Mouse (Mus musculus) G1E (cell line): ENCODE results near the gene Larp4b. TPM values are rescaled to one million over a fixed set of nuclear protein-coding genes. Genes with fewer than 3 reads are reported as not detected.

Experiments
- ATAC-seq: 2 replicates; pipeline ENCODE4 v1.8.0; 2016; ENCODE audit warnings: mild to moderate bottlenecking; ENCODE audit not compliant: insufficient number of reproducible peaks, poor library complexity, low FRiP score, severe bottlenecking; ENCODE audit errors: extremely low read depth
- DNase-seq: peaks from one replicate; pipeline ENCODE4 v3.0.0; 2012; ENCODE audit warnings: low spot score
- H3K27me3 ChIP-seq: 2 replicates; pipeline ENCODE4 v1.6.1; 2012; ENCODE audit warnings: mild to moderate bottlenecking, low read length, inconsistent platforms; ENCODE audit not compliant: insufficient read depth
- H3K36me3 ChIP-seq: replicated peaks from 2 replicates; pipeline ENCODE3; 2012; ENCODE audit warnings: mild to moderate bottlenecking, inconsistent platforms
- H3K4me1 ChIP-seq: 2 replicates; pipeline ENCODE4 v1.6.1; 2012; ENCODE audit warnings: low read depth, low read length, inconsistent platforms, mixed read lengths; ENCODE audit not compliant: insufficient read depth
- H3K4me3 ChIP-seq: 2 replicates; pipeline ENCODE4 v1.5.1; 2012; ENCODE audit warnings: low read depth, mild to moderate bottlenecking, inconsistent platforms, low read length, moderate library complexity, mixed read lengths
- H3K9me3 ChIP-seq: replicated peaks from 2 replicates; pipeline ENCODE4 v1.6.1; 2012; ENCODE audit warnings: inconsistent platforms
- CTCF ChIP-seq: IDR thresholded peaks from 2 replicates; pipeline ENCODE4 v1.5.1; 2012; ENCODE audit warnings: low read depth, low read length, inconsistent platforms, mixed read lengths
- GATA1 ChIP-seq: IDR thresholded peaks from 2 replicates; pipeline ENCODE4 v1.6.1; 2012; ENCODE audit warnings: borderline replicate concordance, low read length, inconsistent platforms, mixed read lengths
- GATA2 ChIP-seq: IDR thresholded peaks from 2 replicates; pipeline ENCODE4 v1.6.1; 2012; ENCODE audit warnings: low read depth, low read length, inconsistent platforms, borderline replicate concordance
- POLR2AphosphoS5 ChIP-seq: IDR thresholded peaks from 2 replicates; pipeline ENCODE4 v1.6.1; 2012; ENCODE audit warnings: low read depth, low read length, inconsistent platforms; ENCODE audit not compliant: insufficient replicate concordance
- TAL1 ChIP-seq: conservative IDR thresholded peaks from 2 replicates; pipeline ENCODE4 v1.6.1; 2012; ENCODE audit warnings: low read depth, low read length, inconsistent platforms, mixed read lengths
- polyA plus RNA-seq: library from polyadenylated mRNA; stranded (reverse); fragments of >175 nt; gene quantifications from 2 replicates; pipeline ENCODE4 v1.2.3, GENCODE M21; 2012
- total RNA-seq, 2 experiments: library from RNA; stranded (forward) in 1 of 2; stranded (reverse) in 1 of 2; fragments of 200-1000 nt in 1 of 2; fragments of >200 nt in 1 of 2; fragmentation: Nextera tagmentation in 1 of 2; gene quantifications; 2 replicates each; pipeline ENCODE4 v1.2.3; 2014 to 2017

Larp4b gene
- total and polyA plus RNA-seq, 3 experiments, result 66.3 to 233 (median 208) TPM

DNA sequence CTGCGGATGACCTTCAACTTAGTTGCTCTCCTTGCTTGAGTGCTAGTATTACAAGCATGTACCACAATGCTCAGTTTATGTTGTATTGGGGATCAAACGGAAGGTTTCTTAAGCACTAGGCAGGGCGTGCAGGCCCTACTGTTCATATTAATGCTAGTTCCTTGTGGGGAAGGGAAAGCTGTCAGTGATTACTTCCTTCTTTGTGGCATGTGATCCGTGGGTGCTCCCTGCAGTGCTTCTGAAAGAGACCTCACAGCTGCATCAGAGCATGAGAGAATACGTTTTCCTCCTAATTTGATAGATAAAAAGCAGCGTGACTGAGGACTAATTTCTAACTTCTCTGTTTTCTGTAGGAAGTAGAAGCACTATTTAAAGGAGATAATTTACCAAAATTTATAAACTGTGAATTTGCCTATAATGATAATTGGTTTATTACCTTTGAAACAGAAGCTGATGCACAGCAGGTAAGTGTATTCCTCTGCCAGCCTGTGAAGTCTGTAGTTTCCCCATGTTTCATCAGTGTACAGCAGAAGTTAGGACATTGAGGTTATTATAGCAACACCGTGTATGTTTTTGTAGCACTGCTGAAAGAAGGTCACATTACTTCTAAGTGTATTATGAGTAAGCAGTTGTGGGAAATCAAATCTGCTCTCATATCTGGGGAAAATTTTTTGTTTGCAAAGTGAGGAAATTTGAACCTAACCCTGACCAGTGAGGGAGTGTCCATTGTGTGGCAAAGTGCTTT is 56.0 kb downstream of the Larp4b start:
- Histone ChIP-seq H3K27me3 (no peaks in the 10 kb centered on the region), H3K4me3 (no peak overlapping the region), H3K36me3 (peaks cover 93% of the 10 kb centered on the region), H3K9me3 (no peaks in the 10 kb centered on the region), H3K4me1 (peaks cover 45% of the 10 kb centered on the region)
- peak; percentile 49 for ATAC-seq
- no peak for TF ChIP-seq POLR2AphosphoS5
- no peak for TF ChIP-seq CTCF
- no peak for TF ChIP-seq TAL1
- no peak for TF ChIP-seq GATA2
- TF ChIP-seq GATA1, result no peak
- DNase-seq, result no peak

DNA sequence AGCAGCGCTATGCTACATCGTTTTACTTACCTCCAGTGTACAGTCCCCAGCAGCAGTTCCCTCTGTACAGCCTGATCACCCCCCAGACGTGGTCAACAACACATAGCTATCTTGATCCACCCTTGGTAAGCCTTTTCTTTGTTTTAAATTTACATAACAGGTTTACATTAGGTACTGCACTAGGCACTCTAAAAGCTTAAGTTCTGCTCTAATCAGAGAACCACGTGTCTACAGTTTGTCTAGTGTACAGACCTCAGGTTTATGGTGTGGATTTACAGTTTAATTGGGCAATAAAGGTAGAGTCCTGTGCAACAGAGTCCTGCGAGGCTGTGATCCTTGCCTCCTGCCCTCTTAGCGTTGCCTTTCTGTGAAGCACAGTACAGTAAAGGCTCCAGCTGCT is 57.4 kb downstream of the Larp4b start:
- Histone ChIP-seq H3K4me1 (peaks cover 50% of the 10 kb centered on the region), H3K36me3 (peaks cover 93% of the 10 kb centered on the region), H3K9me3 (no peaks in the 10 kb centered on the region), H3K4me3 (no peak overlapping the region), H3K27me3 (no peaks in the 10 kb centered on the region)
- TF ChIP-seq CTCF, result no peak
- TF ChIP-seq POLR2AphosphoS5, result no peak
- TF ChIP-seq TAL1, result no peak
- TF ChIP-seq GATA2, result no peak
- TF ChIP-seq GATA1, result no peak
- ATAC-seq (no peak), DNase-seq (no peak)

DNA sequence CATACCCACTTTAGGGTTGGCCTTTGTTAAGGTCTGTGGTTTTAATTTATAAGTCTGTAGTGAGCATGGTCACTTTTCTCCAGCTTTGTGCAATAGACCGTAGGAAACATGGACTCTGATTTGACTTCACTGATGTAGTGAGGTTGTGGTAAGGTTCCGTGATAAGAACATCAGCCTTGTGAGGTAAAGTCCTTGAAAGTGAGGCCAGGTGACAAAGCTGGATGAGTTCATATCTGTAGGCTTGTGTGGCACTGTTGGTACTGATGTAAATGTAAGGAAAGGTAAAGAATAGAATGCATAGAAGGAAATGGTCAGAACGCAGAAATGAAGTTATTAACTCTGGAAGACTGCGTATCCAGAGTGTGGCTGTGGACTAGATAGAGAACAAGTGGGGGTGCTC is 57.9 kb downstream of the Larp4b start:
- Histone ChIP-seq H3K9me3 (no peaks in the 10 kb centered on the region), H3K36me3 (peaks cover 93% of the 10 kb centered on the region), H3K27me3 (no peaks in the 10 kb centered on the region), H3K4me3 (no peak overlapping the region), H3K4me1 (peaks cover 50% of the 10 kb centered on the region)
- ATAC-seq (no peak), DNase-seq (no peak)
- TF ChIP-seq GATA1 (no peak), TAL1 (no peak), GATA2 (no peak), CTCF (no peak), POLR2AphosphoS5 (no peak)

DNA sequence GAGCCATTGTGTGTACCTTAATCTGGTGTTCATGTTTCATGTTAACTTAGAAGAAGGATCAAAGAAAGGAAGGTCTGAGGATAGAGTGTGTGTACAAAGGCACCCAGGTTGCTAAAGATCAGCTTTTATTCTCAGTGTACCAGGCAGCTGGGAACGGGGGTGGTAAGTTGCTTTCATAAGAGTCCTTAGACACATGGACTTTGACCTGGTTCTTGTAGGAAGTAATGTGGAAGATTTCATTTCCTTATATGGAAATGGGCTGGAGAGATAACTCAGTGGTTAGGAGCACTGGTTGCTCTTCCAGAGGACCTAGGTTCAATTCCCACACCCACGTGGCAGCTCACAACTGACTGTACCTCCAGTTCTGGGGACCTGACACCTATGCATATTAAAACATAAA is 58.6 kb downstream of the Larp4b start:
- Histone ChIP-seq H3K27me3 (no peaks in the 10 kb centered on the region), H3K4me1 (peaks cover 50% of the 10 kb centered on the region), H3K4me3 (no peak overlapping the region), H3K9me3 (no peaks in the 10 kb centered on the region), H3K36me3 (peaks cover 92% of the 10 kb centered on the region)
- no peak for DNase-seq
- TF ChIP-seq GATA1 (no peak), POLR2AphosphoS5 (no peak), GATA2 (no peak), TAL1 (no peak), CTCF (no peak)
- ATAC-seq, result no peak

DNA sequence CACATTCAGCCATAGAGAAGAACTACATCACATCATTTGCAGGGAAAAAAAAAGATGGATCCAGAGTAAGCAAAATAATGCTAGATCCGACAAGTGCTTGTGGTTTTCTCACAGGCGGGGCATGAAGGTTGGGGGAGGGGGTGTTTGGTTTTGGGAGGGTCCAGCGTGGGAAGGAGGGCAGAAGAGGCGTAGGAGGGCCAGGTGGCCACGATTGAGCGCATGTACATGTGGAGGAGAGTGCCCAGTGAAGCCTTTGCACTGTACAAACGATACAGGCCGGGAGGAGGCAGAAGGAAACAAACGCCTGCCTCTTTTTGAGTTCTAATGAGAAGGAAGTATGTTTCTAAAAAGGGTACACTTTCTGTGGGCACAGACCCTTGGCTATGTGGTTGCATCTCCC is 60.1 kb downstream of the Larp4b start:
- no peak for ATAC-seq
- no peak for TF ChIP-seq GATA1
- no peak for TF ChIP-seq GATA2
- no peak for TF ChIP-seq POLR2AphosphoS5
- TF ChIP-seq TAL1, result no peak
- TF ChIP-seq CTCF, result no peak
- peaks cover 48% of the 10 kb centered on the region for H3K4me1 ChIP-seq
- H3K9me3 ChIP-seq, result no peaks in the 10 kb centered on the region
- peaks cover 95% of the 10 kb centered on the region for H3K36me3 ChIP-seq
- H3K27me3 ChIP-seq, result no peaks in the 10 kb centered on the region
- no peak for DNase-seq
- H3K4me3 ChIP-seq, result peak overlapping the region; percentile 9; the same call in 1 of the 2 replicates

DNA sequence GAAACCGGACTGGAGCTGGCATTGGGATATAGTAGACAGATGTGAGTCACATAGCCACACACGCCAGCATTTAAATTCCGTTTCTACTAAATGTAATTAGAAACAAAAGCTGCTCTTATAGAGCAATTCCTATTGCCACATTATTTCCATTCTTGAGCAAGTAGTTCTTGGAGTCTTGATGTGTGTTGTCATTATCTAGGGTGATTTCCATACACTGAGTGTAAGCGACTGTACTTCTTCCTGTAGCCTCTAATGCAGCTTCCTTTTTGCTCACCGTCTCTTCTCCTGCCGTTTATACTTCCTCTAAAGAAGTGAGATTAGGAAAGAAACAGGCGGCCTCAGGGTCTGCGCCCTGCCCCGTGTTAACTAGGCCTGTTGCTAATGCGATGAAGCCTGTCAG is 65.6 kb downstream of the Larp4b start:
- peaks cover 8% of the 10 kb centered on the region for H3K4me1 ChIP-seq
- no peak overlapping the region for H3K4me3 ChIP-seq
- H3K36me3 ChIP-seq, result peaks cover 95% of the 10 kb centered on the region
- DNase-seq, result no peak
- no peaks in the 10 kb centered on the region for H3K9me3 ChIP-seq
- no peak for ATAC-seq
- no peaks in the 10 kb centered on the region for H3K27me3 ChIP-seq
- TF ChIP-seq CTCF (no peak), GATA2 (no peak), POLR2AphosphoS5 (no peak), GATA1 (no peak), TAL1 (no peak)
